Mouse (Mus musculus): Measurements from ENCODE around the gene Dennd2a.

Gene Dennd2a

DNA sequence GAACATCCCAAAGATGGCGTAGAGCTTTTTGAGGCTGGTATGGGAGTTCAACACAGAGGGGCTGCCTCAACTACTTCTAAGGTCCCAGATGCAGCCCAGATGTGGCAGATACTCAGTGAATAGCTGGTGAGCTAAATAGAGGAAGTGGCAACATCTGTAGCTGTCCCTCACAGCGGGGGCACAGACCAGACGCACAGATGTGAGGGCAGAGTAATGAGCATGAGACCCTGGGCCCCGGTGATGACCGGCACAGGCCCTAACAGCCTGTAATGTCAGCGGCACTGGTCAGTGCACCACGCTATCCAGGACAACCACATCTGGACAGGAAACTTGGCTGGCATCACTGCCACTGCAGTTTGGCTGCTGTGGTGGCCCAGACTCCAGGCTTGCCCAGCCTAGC is 54.2 kb downstream of the Dennd2a start:
- no peak for DNase-seq

DNA sequence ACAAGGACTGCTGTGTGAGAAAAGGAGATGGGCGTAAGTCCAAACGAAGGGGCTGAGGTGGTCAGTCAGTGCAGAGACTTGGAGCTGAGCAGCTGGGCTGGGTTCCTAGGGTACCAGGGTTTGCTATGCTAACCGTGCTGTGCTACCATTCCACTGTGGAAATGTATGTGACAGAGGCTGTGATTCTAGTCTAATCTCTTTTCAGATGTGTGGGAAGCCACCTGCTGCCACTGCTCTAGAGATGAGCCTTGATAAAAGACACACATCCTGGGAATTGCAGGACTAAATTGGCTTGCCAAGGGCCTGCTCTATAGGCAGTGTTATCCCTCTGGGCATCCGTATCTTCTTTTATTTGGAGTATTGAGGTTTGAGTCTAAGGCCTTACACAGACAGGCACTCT is 60.5 kb downstream of the Dennd2a start:
- no peak for DNase-seq

DNA sequence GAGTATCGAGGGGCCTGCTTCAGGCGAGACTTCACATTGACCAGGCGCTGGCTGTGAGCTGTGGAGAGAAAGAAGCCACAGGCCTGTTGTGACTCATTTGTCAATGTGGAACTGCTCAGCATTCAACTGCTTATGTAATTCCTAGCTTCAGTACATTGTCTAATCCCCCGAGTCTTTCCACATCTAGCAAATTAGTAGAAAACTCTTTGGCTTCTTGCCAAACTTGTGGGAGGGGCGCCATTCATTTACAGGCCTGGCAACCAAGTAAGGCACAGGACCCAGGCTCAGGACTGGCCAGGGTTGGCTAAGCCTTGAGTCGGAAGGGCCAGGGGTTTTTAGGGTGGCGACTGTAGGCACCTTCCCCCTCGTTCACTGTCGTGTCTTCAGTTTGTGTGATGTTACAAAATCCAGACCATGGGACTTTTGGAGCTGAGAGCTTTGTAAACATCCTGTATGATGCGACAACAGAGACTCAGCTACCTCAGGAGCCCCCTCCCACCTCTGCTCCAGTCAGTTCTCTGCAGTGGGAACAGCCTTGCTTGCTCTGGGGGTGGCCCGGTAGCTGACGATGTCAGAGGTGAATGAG is 64.4 kb downstream of the Dennd2a start:
- DNase-seq: peak; percentile 97

DNA sequence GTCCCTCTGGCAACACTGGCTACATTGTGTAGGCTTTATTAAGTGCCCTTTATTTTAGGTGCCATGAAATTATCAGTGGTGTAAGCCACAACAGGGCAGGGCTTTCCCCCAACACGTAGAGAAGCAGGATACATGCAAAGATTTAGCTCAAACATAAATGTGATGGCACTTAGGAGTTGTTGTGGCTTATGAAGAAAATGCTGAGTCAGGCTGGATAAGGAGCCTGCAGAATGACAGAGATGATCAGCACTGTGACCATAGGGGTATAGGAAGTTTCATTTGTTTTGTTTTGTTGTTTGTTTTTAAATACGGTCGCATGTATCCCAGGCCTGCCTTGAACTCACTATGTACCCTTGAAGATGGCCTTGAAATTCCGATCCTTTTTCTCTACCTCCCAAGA is 65.5 kb downstream of the Dennd2a start:
- no peak for DNase-seq

DNA sequence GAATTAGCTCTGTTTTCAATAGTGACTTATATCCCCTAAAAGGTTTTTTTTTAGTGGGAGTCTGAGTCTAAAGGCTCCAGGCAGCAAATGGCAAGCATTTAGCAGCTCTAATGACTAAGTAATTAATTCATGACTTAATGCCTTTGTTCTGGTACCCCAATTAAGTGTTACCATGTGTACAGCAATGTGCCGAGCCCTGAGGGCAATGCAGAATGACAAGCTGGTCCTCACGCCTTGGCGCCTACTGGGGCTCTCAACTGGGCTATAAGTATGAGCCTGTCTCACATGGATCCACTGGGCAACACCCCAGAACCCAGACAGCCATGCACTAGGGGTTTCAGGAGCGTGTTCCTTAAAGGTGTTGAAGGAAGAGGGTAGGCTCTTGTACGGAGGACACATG is 66.5 kb downstream of the Dennd2a start:
- no peak for DNase-seq

DNA sequence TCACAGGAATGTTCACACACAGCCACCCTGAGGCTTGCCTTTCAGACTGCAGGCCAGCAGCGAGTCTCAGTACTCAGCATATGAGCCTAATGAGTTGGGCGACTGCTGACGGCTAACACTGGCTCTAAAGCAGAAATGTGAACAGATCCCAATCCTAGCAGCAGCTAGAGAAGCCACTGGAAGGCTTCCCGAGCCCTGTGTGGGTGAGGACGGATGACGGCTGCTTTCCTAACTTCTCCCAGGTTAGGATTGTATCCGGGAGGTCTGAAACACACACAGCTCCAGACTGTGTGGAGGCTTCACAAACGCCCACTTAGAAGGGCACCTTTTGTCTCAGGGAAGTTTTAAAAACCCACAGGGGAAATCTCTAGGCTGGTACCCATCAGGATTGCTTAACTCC is 69.4 kb downstream of the Dennd2a start:
- DNase-seq: no peak

DNA sequence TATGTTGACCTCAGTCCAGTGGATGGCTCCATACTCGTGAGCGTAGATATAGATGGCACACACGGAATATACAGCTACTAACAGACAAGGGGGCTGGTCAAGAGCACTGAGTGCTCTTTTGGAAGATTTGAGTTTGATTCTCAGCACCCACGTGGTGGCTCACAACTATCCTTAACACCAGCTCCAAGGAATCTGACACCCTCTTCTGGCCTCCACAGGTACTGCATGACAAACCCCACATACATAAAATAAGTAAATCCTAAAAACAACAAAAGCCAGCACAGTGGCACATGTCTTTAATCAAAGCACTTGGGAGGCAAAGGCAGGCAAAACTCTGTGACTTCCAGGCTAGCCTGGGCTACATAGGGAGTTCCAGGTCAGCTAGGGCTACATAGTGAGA is 74.0 kb downstream of the Dennd2a start:
- DNase-seq: no peak

DNA sequence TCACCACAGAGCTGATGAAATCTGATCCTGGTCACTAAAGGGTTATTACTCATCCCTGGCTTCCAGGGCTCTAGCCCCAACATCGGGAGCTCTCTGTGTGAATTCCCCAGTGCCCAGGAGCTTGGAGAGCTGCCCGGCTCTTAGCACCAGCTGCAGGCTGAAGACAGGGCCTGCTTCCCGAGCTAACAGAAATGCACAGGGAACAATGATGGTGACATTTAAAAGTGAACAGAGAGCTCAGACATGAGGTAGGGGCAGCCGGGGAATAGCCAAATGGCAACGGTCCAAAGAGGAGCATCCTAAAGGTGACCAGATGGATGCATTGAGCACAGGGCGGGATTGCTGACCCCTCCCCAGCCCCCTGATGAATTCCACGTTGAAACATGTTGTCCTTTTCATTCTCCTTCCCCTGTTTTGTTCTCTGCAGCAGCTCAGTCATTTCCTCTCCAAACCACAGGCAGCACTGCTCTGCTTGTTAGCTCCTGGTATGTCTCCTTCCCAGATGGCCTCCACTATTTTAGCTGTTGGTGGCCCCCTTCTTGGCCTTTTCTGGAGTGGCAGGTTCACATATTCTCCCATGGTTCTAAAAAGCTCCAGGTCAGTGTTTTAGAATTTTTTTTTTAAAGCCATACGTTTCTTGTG is 79.0 kb downstream of the Dennd2a start:
- peak; percentile 98 for DNase-seq

DNA sequence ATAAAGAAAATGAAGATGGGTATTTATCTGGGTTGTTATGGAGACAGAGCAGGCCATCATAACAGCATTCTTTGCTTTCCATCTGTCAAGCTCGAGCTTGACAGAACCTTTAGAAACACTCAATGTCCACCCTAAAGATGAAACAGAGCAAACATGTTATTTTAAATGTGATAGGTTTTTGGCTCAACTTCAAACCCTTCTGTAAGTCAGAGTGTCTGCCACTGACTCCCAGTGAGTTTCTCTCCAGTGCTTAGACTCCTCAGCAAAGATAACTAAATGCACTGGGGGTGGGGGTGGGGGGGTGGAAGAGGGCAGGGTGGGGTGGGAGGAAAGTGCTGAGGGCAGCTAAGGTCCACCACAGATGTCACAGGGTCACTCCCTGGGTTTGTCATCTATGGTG is 81.0 kb downstream of the Dennd2a start:
- no peak for DNase-seq

DNA sequence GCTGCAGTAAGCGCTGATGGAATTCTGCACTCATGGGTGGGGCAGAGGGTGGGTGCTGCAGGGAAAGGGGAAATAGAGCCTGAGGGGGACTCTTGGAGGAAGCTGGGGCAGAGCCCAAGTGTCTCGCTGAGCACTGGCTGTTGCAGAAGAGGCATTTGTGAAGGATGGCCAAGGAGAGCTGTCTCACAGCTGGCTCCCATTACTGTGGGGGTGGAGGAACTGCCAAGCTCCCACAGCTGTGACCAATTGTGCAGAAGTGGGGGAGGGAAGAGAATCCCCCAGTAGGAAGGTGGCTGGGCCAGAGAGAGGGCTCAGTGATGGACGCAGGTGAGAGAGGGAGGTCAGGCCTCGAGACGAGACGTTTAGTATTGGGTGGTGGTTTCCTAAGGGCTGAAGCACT is 83.2 kb downstream of the Dennd2a start:
- peak; percentile 98 for DNase-seq

DNA sequence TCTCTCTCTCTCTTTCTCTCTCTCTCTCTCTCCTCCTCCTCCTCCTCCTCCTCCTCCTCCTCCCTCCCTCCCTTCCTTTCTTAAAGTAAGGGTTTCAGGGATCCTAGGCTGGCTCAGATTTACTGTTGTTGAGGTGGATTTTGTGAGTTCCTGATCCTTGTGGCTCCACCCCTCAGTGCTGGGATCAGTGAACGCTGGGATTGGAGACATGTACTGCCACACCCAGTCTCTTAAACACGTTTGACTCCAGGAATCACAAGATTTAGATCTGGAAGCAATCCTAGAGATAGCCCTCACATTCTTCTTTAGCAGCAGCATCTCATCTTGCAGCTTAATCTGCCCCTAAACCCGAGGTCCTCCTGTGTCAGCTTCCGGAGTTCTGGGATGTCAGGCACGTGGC is 84.8 kb downstream of the Dennd2a start:
- DNase-seq: no peak

DNA sequence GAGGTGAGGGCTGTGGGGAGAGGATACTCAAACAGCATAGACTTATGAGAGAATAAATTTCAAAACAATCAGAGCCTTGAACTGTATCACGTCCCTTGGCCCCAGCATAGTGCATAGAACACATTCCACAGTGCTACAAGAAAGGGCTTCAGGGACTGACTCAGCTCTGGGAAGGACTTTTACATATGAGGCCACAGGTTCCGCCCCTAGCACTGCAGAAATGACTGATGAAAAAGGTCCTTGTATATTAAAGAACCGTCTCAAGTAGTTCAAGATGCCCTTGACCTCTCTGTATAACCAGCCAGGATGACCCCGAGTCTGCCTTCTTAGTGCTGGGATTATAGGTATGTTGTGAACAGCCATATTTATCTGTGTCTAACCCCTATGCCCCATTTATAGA is 85.4 kb downstream of the Dennd2a start:
- no peak for DNase-seq

DNA sequence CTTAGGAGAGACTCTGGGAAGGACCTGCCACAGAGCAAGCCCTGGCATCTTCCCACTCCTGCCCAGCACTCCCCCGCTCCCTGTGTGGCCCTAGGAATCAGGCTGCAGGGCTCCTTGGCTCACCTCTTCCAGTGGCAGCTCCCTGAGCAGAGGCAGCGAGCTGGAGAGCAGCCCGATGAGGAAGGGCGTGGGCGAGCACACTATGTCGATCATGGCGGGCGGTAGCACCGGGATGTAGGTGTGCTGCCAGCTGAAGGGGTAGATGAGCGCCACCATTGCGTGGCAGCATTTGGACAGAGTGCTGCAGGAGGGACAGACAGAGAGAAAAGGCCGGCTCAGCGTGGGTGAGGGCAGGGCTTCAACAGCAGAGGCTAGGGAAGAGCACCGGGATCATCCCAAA is 87.6 kb downstream of the Dennd2a start:
- DNase-seq: no peak

DNA sequence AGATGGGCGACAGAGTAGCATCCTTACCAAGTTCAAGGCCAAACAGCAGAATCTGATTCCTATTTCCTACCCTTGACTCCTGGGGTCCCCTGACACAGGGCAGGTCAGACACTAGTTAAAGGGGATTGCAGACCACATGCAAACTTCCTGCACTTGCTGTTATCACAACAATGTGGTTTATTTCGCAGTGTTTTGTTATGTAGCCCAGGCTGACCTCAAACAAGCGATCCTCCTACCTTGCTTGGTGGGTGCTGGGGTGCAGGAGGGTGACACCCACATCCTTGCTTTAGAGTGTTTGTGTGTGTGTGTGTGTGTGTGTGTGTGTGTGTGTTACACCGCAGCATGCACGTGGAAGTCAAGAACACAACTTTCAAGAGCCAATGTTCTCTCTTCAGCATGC is 88.2 kb downstream of the Dennd2a start:
- no peak for DNase-seq

DNA sequence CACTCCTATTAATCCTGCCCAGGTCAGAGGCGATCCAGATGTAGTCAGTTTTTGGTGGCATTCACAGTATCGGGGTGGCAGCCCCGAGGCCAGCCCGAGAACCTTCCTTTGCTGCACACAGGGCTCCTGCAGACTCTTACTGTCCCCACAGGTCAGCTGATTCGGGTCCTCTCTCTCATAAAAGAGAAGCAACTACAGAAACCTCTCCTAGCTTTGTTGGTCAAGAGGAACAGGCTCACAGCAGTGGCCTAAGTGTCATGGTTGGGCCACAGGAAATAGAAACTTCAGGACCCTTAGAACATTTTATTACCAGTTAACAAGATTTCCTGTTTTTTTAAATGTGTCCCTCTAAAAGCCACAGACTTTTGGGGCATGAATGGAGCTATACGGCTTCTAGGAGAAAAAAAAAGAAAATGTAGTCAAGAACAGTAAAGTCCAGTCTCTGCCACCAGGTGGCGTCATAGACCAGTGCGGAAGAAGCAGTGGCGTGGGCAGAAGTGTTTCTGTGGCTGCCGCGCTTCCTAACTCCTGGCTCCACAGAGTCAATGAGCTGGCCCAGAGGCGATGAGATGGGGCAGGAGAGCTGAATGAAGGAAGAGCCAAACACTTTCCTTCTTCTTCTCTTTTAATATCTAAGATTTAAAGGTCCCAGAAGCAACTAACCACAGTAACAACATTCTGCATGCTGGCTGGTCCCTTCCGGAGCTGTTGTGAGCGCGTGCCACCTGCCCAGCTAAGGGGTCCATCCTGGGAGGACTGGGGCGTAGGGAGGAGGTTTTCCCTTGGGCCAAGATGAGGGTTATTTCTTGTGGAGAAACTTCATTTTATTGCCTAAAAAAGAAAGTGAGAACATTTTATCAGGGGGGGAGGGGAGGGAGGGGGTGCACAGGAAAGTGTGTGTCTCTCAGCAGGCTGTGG is 94.8 kb downstream of the Dennd2a start:
- peak; percentile 95 for DNase-seq

DNA sequence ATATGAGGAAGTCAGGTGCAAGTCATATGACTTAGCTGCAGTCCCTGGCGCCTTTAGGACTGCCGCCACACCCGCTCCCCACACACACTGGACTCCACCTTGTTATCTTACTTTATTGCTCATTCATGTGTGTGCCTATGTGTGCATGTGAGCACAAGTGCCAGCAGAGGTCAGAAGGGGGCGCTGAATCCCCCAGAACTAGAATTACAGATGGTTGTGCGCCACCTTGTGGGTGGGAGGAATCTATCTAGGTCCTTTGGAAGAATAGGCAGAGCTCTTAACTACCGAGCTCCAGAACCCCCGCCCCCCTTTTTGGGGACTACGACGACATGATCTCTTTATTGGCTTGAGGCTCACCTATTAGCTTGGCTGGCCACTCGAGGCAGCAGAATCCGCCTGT is 97.6 kb downstream of the Dennd2a start:
- DNase-seq: no peak

DNA sequence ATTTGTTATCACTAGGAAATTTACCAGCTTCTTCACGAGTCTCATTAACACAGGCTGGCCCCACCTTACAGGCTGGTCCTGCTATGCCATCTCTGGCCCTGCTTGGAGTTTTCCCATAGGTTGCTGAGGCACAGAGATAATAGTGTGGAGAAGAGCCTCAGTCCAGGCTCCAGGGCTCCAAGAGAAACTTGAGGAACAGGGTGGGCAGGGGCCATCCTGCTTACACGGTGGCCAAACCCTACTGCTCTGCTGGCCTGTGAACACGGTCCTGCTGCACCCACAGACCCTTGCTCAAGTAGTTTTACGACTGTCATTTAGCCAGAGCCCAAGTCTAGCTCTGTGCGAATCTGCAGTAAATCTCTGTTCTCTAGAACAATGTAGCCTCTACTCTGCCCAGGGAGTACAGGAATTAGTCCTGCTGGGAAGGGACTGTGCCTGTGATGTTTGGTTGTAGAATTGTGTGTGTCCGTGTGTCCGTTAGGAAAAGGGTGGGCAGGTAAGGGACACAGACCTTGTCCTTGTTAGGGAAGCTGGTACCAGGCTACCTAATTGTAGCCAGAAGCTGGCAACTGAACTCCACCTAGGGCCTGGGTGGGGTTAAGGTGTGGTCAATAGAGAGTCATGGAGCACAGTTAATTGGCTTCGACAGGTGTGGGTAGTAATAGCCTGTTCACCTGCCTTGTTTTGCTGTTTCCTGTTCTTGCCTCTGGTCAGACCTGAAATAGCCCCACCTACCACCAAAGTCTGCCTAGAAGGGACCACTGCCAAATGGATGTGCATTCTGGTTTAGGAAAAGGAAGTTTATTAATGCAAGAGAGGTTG is 102.1 kb downstream of the Dennd2a start:
- no peak for DNase-seq

DNA sequence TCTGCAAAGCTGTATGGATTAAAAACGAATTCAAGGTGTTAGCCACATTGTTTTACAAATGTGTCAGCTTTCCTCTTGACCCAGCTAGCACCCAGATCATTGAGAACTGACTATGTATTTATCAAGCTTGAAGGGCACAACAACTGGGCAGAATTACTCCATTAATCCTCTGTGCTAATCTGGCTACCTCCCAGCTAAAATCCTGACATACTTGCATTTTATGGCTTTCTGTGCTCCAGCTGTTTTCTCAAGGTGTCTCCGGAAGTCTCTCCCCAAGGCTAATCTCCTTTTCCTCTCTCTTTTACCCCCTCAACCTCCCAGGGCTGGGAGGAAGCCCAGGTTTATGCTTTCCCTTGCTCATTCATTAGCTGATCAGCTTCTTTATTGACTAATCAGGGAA is 103.1 kb downstream of the Dennd2a start:
- DNase-seq: no peak

DNA sequence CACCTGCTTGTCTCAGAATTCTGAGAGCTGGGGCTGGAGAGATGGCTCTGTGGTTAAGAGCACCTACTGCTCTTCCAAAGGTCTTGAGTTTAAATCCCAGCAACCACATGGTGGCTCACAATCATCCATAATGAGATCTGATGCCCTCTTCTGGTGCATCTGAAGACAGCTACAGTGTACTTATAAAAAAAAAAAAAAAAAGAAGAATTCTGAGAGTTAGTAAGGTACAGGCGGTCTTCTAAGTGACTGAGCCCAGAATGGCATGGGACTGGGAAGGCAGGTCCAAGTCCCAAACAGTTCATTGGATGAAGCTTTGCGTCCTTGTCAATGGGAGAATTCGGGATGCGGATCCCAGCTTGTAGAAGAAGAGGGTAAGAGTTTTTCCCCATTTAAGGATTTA is 104.1 kb downstream of the Dennd2a start:
- DNase-seq: no peak

DNA sequence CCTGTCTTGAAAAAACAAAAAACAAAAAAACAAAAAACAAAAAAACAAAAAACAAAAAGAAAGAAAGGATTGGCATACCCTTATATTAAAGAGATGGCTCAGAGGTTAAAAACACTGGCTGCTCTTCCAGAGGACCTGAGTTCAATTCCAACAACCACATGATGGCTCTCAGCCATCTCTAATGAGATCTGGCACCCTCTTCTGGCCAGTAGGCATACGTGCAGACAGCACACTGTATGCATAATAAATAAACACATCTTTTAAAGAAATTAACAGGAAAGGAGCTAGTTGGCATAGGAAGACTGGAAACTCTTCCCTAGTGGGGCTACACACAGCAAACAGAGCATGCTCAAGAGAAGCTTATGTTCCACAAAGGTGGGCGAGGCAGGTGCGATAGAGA is 106.6 kb downstream of the Dennd2a start:
- DNase-seq: no peak

DNA sequence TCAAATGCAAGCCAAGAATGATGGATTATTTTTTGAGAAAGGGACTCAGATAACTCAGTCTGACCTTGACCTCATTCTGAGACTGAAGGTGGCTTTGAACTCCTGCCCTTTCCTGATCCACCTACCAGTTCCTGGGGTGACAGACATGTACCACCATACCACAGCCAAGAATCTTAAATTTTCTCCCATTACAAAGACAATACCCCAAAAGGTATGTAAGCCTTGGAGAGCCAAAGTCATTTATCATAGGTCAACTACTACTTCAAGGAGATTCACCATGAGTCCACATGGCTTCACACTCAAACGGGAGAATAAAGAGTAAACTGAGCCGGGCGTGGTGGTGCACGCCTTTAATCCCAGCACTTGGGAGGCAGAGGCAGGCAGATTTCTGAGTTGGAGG is 107.1 kb downstream of the Dennd2a start:
- no peak for DNase-seq

DNA sequence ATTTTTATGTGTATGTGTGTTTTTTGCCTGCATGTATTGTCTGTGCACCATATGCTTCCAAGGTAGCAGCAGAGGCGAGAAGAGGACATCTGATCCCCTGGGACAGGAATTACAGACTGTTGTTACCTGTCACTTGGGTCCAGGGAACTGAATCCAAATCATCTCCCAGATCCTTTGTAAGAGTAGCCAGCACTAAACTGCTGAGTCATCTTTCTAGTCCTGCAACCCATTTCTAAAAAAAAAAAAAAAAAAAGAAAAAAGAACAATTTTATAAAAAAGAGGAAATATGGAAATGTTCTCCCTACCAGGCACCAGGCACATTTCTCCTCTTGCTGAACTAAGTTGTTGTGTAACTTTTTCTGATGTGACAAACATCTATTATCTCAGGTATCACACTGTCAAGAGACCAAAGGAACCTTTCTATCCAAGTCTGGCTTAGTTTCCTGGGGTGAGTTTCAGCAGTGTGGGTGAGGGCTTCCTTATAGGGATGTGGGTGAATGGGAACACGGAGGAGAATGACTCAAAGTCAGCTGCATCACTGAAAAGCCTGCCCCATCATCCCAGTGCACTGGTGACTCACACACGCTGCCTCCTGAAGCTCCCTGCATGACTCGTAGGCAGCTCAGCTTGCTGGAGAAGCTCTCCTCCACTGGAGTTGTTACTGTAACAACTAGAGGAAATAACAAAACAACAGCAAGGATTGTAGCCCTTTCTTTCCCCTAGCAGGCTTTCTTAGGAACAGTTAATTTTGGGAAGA is 110.1 kb downstream of the Dennd2a start:
- DNase-seq: no peak
